Mouse (Mus musculus): ENCODE measurements around the gene Furin. TPM values are rescaled to one million over a fixed set of nuclear protein-coding genes. Genes with fewer than 3 reads are reported as not detected.

Furin gene
- polyA plus RNA-seq, 1 experiment from 2014 or later = 13.7 TPM

DNA sequence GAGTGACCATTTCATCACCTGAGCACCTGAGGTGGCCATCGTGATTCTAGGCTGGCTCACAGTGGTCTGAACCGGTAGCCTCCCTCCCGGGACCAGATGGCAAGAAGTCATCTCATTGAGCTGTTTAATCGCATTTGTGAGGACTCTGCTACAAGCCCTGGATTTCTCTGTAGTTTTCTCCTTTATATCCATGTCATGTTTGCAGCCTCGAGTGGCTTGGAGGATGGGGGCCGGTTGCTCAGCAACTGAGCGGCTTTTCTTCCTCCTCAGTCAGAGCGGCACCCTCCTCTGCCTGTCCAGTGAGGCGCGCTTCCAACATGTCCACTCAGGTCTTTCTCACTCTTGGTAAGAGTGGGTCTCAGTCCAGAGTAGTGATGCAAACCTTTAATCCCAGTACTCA is 29.0 kb downstream of the Furin start:
- peaks cover 23% of the 10 kb centered on the region; the same call in 1 of the 2 replicates for H3K36me3 ChIP-seq
- H3K4me2 ChIP-seq = no peak overlapping the region
- 85% methylated on average over 10 of the region's 10 CpGs for WGBS
- no peak overlapping the region for H3K9ac ChIP-seq
- H3K9me3 ChIP-seq = no peaks in the 10 kb centered on the region
- H3K4me1 ChIP-seq = 0 out of 2 replicates have a peak, but pooled peaks cover 4% of the 10 kb centered on the region
- H3K4me3 ChIP-seq = no peak overlapping the region
- no peak for ATAC-seq (ENCODE audit: insufficient number of reproducible peaks, low FRiP score, low TSS enrichment, low read depth)
- H3K27ac ChIP-seq = no peak overlapping the region
- H3K27me3 ChIP-seq = no peaks in the 10 kb centered on the region

- Histone ChIP-seq H3K9ac (no peak overlapping the region), H3K36me3 (peaks cover 17% of the 10 kb centered on the region; the same call in 1 of the 2 replicates), H3K4me1 (0 out of 2 replicates have a peak, but pooled peaks cover 4% of the 10 kb centered on the region), H3K27ac (no peak overlapping the region), H3K4me3 (no peak overlapping the region), H3K27me3 (no peaks in the 10 kb centered on the region), H3K4me2 (no peak overlapping the region), H3K9me3 (no peaks in the 10 kb centered on the region)
- no peak for ATAC-seq (ENCODE audit: insufficient number of reproducible peaks, low FRiP score, low TSS enrichment, low read depth)
- WGBS = 72% methylated on average over 9 of the region's 9 CpGs
These were observed 29.7 kb downstream of the Furin start for GRCm38 (mm10) chr7:80375376-80376039.

DNA sequence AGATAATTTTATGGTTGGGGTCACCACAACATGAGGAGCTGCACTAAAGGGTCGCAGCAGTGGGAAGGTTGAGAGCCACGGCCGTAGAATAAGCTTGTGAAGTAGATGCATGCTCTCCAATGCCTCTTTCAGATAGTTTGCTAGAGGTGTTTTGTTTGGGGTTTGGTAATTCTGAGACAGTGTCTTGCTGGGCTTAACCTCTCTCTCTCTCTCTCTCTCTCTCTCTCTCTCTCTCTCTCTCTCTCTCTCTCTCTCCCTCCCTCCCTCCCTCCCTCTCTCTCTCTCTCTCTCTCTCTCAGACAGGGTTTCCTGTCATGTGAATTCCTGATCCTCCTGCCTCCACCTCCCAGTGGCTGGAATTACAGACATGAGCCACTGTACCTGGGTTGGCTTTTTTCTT is 30.5 kb downstream of the Furin start:
- ATAC-seq (ENCODE audit: insufficient number of reproducible peaks, low FRiP score, low TSS enrichment, low read depth) = no peak
- no peak overlapping the region for H3K4me3 ChIP-seq
- 86% methylated on average over 3 of the region's 3 CpGs for WGBS
- H3K36me3 ChIP-seq = peaks cover 12% of the 10 kb centered on the region; the same call in 1 of the 2 replicates
- H3K4me2 ChIP-seq = no peak overlapping the region
- H3K27me3 ChIP-seq = no peaks in the 10 kb centered on the region
- peaks cover 9% of the 10 kb centered on the region for H3K4me1 ChIP-seq
- H3K27ac ChIP-seq = no peak overlapping the region
- no peak overlapping the region for H3K9ac ChIP-seq
- H3K9me3 ChIP-seq = no peaks in the 10 kb centered on the region

DNA sequence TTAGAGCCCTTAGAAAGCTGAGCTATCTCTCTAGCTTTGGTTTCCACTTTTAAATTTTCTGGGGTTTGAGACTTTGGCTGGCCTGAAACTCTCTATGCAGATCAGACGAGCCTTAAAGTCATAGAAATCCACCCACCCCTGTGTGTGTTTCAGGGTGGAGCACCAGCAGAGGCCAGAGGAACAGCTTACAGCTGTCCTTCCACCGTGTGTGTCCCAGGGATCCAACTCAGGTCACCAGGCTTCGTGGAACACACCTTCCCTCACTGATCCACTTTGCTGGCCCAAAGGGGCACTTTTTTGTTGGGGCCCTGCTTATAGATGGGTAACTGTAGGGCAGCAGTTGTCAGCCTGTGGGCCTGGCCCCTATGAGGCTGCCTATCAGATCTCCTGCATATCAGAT is 31.0 kb downstream of the Furin start:
- H3K4me3 ChIP-seq = no peak overlapping the region

DNA sequence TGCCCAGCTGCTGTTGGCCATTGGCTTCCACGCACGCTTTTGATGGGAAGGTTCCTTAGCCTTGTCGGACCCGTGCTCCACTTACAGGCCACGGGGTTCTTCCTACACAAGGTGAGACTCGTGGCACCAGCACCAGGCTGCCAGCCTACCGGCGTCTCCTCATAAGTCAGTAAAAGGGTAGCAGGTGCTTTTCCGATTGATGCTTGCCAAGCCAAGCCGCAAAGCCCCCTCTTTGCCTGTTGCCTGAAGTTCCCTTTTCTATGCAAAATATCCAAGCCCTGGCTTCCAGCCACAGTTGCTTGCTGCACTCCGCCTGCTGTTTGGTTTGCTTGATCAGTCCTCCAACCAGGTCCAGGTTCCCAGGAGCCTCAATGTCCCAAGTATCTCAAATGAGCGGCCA is 31.4 kb downstream of the Furin start:
- no peak for ATAC-seq (ENCODE audit: insufficient number of reproducible peaks, low FRiP score, low TSS enrichment, low read depth)

More for the DNA sequence above, 31.0 kb downstream of the Furin start:
- Histone ChIP-seq H3K4me2 (no peak overlapping the region), H3K9ac (peak overlapping the region; percentile 1; the same call in 1 of the 2 replicates), H3K27ac (no peak overlapping the region), H3K9me3 (no peaks in the 10 kb centered on the region), H3K4me1 (peaks cover 13% of the 10 kb centered on the region), H3K27me3 (no peaks in the 10 kb centered on the region), H3K36me3 (peaks cover 8% of the 10 kb centered on the region; the same call in 1 of the 2 replicates)
- ATAC-seq (ENCODE audit: insufficient number of reproducible peaks, low FRiP score, low TSS enrichment, low read depth) = no peak
- 45% methylated on average over 3 of the region's 3 CpGs for WGBS

GRCm38 (mm10) chr7:80373352-80373751 is 31.9 kb downstream of the Furin start:
- 70% methylated on average over 4 of the region's 4 CpGs for WGBS
- Histone ChIP-seq H3K27ac (no peak overlapping the region), H3K4me1 (peaks cover 16% of the 10 kb centered on the region)

More for the DNA sequence above, 31.4 kb downstream of the Furin start:
- Histone ChIP-seq H3K27me3 (no peaks in the 10 kb centered on the region), H3K36me3 (peaks cover 5% of the 10 kb centered on the region; the same call in 1 of the 2 replicates), H3K9me3 (no peaks in the 10 kb centered on the region), H3K4me1 (peaks cover 16% of the 10 kb centered on the region), H3K9ac (peak overlapping the region; percentile 1; the same call in 1 of the 2 replicates), H3K4me3 (no peak overlapping the region), H3K27ac (no peak overlapping the region), H3K4me2 (no peak overlapping the region)
- 68% methylated on average over 12 of the region's 12 CpGs for WGBS

GRCm38 (mm10) chr7:80372667-80373066 is 32.6 kb downstream of the Furin start:
- Histone ChIP-seq H3K4me1 (peaks cover 16% of the 10 kb centered on the region), H3K4me2 (no peak overlapping the region), H3K9ac (no peak overlapping the region), H3K36me3 (peaks cover 9% of the 10 kb centered on the region), H3K27me3 (no peaks in the 10 kb centered on the region), H3K9me3 (no peaks in the 10 kb centered on the region), H3K27ac (no peak overlapping the region), H3K4me3 (no peak overlapping the region)
- WGBS = 47% methylated on average over 2 of the region's 2 CpGs
- no peak for ATAC-seq (ENCODE audit: insufficient number of reproducible peaks, low FRiP score, low TSS enrichment, low read depth)

More at GRCm38 (mm10) chr7:80373352-80373751, 31.9 kb downstream of the Furin start:
- no peak overlapping the region for H3K9ac ChIP-seq
- H3K9me3 ChIP-seq = no peaks in the 10 kb centered on the region
- no peaks in the 10 kb centered on the region for H3K27me3 ChIP-seq
- ATAC-seq (ENCODE audit: insufficient number of reproducible peaks, low FRiP score, low TSS enrichment, low read depth) = no peak
- H3K4me2 ChIP-seq = no peak overlapping the region
- no peak overlapping the region for H3K4me3 ChIP-seq
- peaks cover 4% of the 10 kb centered on the region; the same call in 1 of the 2 replicates for H3K36me3 ChIP-seq

GRCm38 (mm10) chr7:80372166-80372565 is 33.1 kb downstream of the Furin start:
- Histone ChIP-seq H3K9me3 (no peaks in the 10 kb centered on the region), H3K27ac (no peak overlapping the region), H3K4me2 (no peak overlapping the region), H3K4me1 (peaks cover 16% of the 10 kb centered on the region), H3K4me3 (no peak overlapping the region), H3K27me3 (no peaks in the 10 kb centered on the region), H3K9ac (no peak overlapping the region), H3K36me3 (peaks cover 14% of the 10 kb centered on the region)
- no peak for ATAC-seq (ENCODE audit: insufficient number of reproducible peaks, low FRiP score, low TSS enrichment, low read depth)
- WGBS = 85% methylated on average over 3 of the region's 3 CpGs

- no peaks in the 10 kb centered on the region for H3K9me3 ChIP-seq
- H3K27ac ChIP-seq = peak within 1 kb of the TSS; percentile 88
- WGBS = under 1% methylated on average over 59 of the region's 86 CpGs
- H3K27me3 ChIP-seq = no peaks in the 10 kb centered on the region
- peak within 1 kb of the TSS; percentile 89 for H3K4me3 ChIP-seq
- H3K9ac ChIP-seq = peak within 1 kb of the TSS; percentile 87
- ATAC-seq (ENCODE audit: insufficient number of reproducible peaks, low FRiP score, low TSS enrichment, low read depth) = peak; percentile 71
- H3K36me3 ChIP-seq = peaks cover 23% of the 10 kb centered on the region
- peak within 1 kb of the TSS; percentile 77 for H3K4me2 ChIP-seq
- H3K4me1 ChIP-seq = peaks cover 16% of the 10 kb centered on the region
These were observed 34.0 kb downstream of the Furin start, which contains the start of gene Man2a2 for GRCm38 (mm10) chr7:80371041-80371751. TSS of gene Man2a2 (minus strand) at chr7:80371375.

DNA sequence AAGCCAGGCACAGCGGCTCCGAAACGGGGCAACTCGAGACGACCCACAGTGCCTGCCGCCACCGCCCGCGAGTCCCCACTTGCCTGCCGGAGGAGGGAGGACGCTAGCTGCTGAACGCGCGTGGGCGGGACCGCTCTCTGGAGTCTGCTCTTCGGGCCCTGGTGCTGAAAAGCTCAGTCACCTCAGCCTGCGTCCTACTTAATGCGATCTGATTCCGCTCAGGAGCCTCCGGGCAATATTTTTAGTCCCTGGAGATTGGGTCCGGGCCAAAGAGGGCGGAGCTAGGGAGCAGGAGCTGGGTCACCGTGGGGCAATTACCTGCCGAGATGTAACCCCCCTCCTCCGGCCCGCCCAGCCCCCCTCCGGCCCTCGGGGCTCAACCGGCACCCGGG is 34.6 kb downstream of the Furin start:
- peak; percentile 57; the same call in 1 of the 2 replicates for ATAC-seq (ENCODE audit: insufficient number of reproducible peaks, low FRiP score, low TSS enrichment, low read depth)
- Histone ChIP-seq H3K4me1 (peaks cover 16% of the 10 kb centered on the region), H3K4me3 (peak overlapping the region; percentile 89), H3K27me3 (no peaks in the 10 kb centered on the region), H3K27ac (peak overlapping the region; percentile 88), H3K36me3 (peaks cover 28% of the 10 kb centered on the region), H3K9ac (peak overlapping the region; percentile 87), H3K4me2 (peak overlapping the region; percentile 77), H3K9me3 (no peaks in the 10 kb centered on the region)
- 0% methylated on average over 29 of the region's 31 CpGs for WGBS

DNA sequence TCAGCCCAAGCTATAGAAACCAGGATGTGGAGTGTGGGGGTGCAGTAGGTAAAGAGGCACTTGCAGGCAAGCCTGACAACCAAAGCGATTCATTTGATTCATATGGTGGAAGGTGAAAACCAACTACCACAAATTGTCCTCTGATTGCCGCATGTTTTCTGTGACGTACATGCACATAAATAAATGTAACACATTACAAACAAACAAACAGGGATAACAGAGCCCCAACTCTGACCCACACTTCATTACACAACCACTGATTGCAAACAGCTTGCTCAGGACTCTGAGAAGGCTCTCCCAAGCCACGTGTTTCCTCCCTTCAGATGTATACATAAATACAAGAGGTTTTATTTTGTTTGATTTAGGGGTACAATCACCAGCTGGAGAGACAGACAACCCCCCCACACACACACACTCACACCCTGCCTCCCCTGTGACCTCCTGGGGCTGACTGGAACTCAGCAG is 35.2 kb downstream of the Furin start:
- Histone ChIP-seq H3K9ac (peak overlapping the region; percentile 87), H3K36me3 (peaks cover 28% of the 10 kb centered on the region), H3K4me1 (peaks cover 16% of the 10 kb centered on the region), H3K4me3 (peak overlapping the region; percentile 89), H3K27me3 (no peaks in the 10 kb centered on the region), H3K4me2 (peak overlapping the region; percentile 77), H3K9me3 (no peaks in the 10 kb centered on the region), H3K27ac (peak overlapping the region; percentile 88)
- 18% methylated on average over 4 of the region's 4 CpGs for WGBS
- no peak for ATAC-seq (ENCODE audit: insufficient number of reproducible peaks, low FRiP score, low TSS enrichment, low read depth)

GRCm38 (mm10) chr7:80369461-80369860 is 35.8 kb downstream of the Furin start:
- H3K27ac ChIP-seq = 0 out of 2 replicates have a peak overlapping the region, but pooled peaks have one; percentile 88
- peaks cover 33% of the 10 kb centered on the region for H3K36me3 ChIP-seq
- no peak overlapping the region for H3K9ac ChIP-seq
- H3K4me3 ChIP-seq = peak overlapping the region; percentile 89
- peak overlapping the region; percentile 77 for H3K4me2 ChIP-seq
- ATAC-seq (ENCODE audit: insufficient number of reproducible peaks, low FRiP score, low TSS enrichment, low read depth) = no peak
- no peaks in the 10 kb centered on the region for H3K9me3 ChIP-seq
- no peaks in the 10 kb centered on the region for H3K27me3 ChIP-seq
- WGBS = 53% methylated on average over 5 of the region's 5 CpGs
- H3K4me1 ChIP-seq = peaks cover 16% of the 10 kb centered on the region
